Mouse (Mus musculus) intestine, postnatal 0 days (tissue): ENCODE results near the gene Pgk1. TPM values are rescaled to one million over a fixed set of nuclear protein-coding genes. Genes with fewer than 3 reads are reported as not detected.

Source experiments
- ATAC-seq: fragments of 200-750 bp; cut with Nextera tagmentation; 2 replicates; pipeline ENCODE4 v1.8.0; 2017; ENCODE audit warnings: mild to moderate bottlenecking, moderate TSS enrichment, moderate library complexity
- H3K27ac ChIP-seq: fragments of 300-500 bp; sonication (generic); 2 replicates; pipeline ENCODE4 v1.5.1; 2014; ENCODE audit warnings: mild to moderate bottlenecking, low read depth, low read length, moderate library complexity
- H3K27me3 ChIP-seq: fragments of 300-500 bp; sonication (generic); replicated peaks from 2 replicates; pipeline ENCODE4 v1.6.1; 2014; ENCODE audit warnings: low read length, mixed read lengths; ENCODE audit not compliant: control insufficient read depth, insufficient read depth
- H3K36me3 ChIP-seq: fragments of 300-500 bp; sonication (generic); 2 replicates; pipeline ENCODE4 v1.6.1; 2014; ENCODE audit warnings: mild to moderate bottlenecking, moderate library complexity; ENCODE audit not compliant: control insufficient read depth, insufficient read depth
- H3K4me1 ChIP-seq: fragments of 300-500 bp; sonication (generic); replicated peaks from 2 replicates; pipeline ENCODE4 v1.6.1; 2014; ENCODE audit warnings: antibody characterized with exemption, low read length, mixed read lengths; ENCODE audit not compliant: control insufficient read depth, insufficient read depth
- H3K4me2 ChIP-seq: fragments of 300-500 bp; sonication (generic); replicated peaks from 2 replicates; pipeline ENCODE4 v1.6.1; 2014; ENCODE audit warnings: low read depth, mild to moderate bottlenecking, moderate library complexity
- H3K4me3 ChIP-seq: fragments of 300-500 bp; sonication (generic); 2 replicates; pipeline ENCODE4 v1.5.1; 2014; ENCODE audit warnings: low read depth, low read length
- H3K9ac ChIP-seq: fragments of 300-500 bp; sonication (generic); 2 replicates; pipeline ENCODE4 v1.6.1; 2014; ENCODE audit warnings: mild to moderate bottlenecking, low read depth, low read length
- H3K9me3 ChIP-seq: fragments of 300-500 bp; sonication (generic); 2 replicates; pipeline ENCODE4 v1.6.1; 2016; ENCODE audit warnings: mixed run types; ENCODE audit not compliant: control insufficient read depth
- CTCF ChIP-seq: sonication (generic); IDR thresholded peaks from 2 replicates; pipeline ENCODE4 v1.5.1; 2016; ENCODE audit warnings: low read depth, mild to moderate bottlenecking, control low read depth, antibody characterized with exemption, moderate library complexity
- WGBS: fragments of 180-500 bp; shearing (Covaris S2); extraction: QIAGEN DNeasy Blood & Tissue Kit; methylation state at CpG from one replicate; pipeline ENCODE4 v1.1.7; 2014; 5-methylcytosine and 5-hydroxymethylcytosine counted together
- polyA plus RNA-seq: library from polyadenylated mRNA; unstranded; fragments of >200 nt; fragmentation: Nextera tagmentation; extraction: Ambion mirVana; gene quantifications from 2 replicates; pipeline ENCODE4 v1.2.1, GENCODE M21; 2015

Pgk1 gene
- 185 and 193 TPM in 2 replicates for polyA plus RNA-seq

GRCm38 (mm10) chrX:106186713-106187649 is at the start of gene Pgk1:
Gene Pgk1 (plus strand): TSS chrX:106187100.
- peak within 1 kb of the TSS; percentile 60 for H3K4me2 ChIP-seq
- peak; percentile 42 for TF ChIP-seq CTCF
- H3K27ac ChIP-seq = peak within 1 kb of the TSS; percentile 66
- peak; percentile 97 for ATAC-seq
- H3K27me3 ChIP-seq = no peaks in the 10 kb centered on the region
- WGBS = 13% methylated on average over 54 of the region's 55 CpGs
- no peaks in the 10 kb centered on the region for H3K36me3 ChIP-seq
- peaks cover 7% of the 10 kb centered on the region; the same call in 1 of the 2 replicates for H3K4me1 ChIP-seq
- peak within 1 kb of the TSS; percentile 50 for H3K4me3 ChIP-seq
- peak within 1 kb of the TSS; percentile 48 for H3K9ac ChIP-seq
- H3K9me3 ChIP-seq = no peaks in the 10 kb centered on the region

DNA sequence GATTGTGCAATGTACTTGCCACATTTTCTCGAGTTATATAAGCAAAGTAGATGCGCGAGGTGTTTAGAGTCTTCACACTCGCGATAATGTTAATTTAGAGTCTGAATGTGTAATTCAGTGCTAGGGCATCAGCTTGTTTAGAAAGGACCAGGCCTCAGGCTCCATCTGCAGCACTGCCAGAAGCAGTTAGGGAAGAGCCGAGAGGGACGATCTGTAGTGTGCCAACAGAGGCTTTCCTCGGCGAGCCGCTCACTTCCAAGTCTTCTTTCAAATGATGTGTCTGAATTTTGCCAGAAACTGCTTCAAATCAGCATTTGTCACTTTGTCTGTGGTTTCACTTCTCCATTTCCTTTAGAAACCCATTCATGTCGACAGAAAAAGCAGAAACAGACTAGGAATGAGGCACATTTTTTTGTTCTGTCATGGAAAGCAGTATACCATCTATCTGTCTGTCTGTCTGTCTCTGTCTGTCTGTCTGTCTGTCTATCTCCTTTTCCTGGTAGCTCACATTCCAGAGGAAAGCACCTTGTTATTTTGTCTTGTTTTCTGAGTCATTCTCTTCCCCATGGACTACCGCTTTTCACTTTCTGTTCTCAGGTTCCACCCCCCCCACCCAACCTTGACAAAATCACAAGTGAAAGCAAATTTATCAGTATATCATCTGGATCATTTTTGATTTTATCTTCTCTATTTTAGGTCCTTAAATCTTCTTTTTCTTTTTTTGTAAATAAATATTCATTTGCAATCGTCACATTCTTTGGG is 47.4 kb upstream of the Pgk1 start:
- Histone ChIP-seq H3K27ac (no peak overlapping the region), H3K4me1 (no peaks in the 10 kb centered on the region), H3K9ac (no peak overlapping the region), H3K27me3 (no peaks in the 10 kb centered on the region), H3K9me3 (no peaks in the 10 kb centered on the region), H3K4me3 (no peak overlapping the region), H3K36me3 (no peaks in the 10 kb centered on the region), H3K4me2 (no peak overlapping the region)
- 79% methylated on average over 13 of the region's 13 CpGs for WGBS
- no peak for ATAC-seq
- no peak for TF ChIP-seq CTCF

DNA sequence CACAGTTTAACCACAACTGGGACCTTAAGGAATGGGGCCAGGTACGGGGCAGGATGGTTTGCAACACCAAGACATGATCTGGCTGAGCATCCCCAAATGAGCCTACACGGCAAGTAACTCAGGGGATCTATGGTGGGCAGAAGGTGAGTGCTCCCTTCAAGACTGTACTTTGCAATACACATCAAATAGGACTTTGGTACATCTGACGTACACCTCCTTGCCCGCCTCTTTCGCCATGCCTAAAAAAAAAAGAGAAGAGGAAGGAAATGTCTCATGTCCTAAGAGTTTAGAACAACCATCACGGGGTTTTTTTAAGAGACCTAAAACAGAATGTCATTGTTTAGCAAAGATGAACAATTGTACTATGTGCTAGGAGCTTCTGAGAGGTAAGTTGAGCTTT is 44.0 kb upstream of the Pgk1 start, which contains the start of gene Tlr13:
Gene Tlr13 (plus strand): TSS at position 269 of the 400 bp plus-strand sequence.
- Histone ChIP-seq H3K9me3 (no peaks in the 10 kb centered on the region), H3K4me3 (no peak within 1 kb of the TSS), H3K36me3 (no peaks in the 10 kb centered on the region), H3K4me2 (no peak within 1 kb of the TSS), H3K9ac (no peak within 1 kb of the TSS), H3K27ac (no peak within 1 kb of the TSS), H3K27me3 (no peaks in the 10 kb centered on the region), H3K4me1 (no peaks in the 10 kb centered on the region)
- 87% methylated on average over 6 of the region's 6 CpGs for WGBS
- TF ChIP-seq CTCF = no peak
- ATAC-seq = no peak

- H3K4me3 ChIP-seq = no peak overlapping the region
- H3K9me3 ChIP-seq = no peaks in the 10 kb centered on the region
- no peak for ATAC-seq
- no peaks in the 10 kb centered on the region for H3K36me3 ChIP-seq
- no peak overlapping the region for H3K4me2 ChIP-seq
- H3K4me1 ChIP-seq = no peaks in the 10 kb centered on the region
- H3K27ac ChIP-seq = no peak overlapping the region
- WGBS = 78% methylated on average over 1 of the region's 1 CpGs
- no peak for TF ChIP-seq CTCF
- no peak overlapping the region for H3K9ac ChIP-seq
- no peaks in the 10 kb centered on the region for H3K27me3 ChIP-seq
Observed at GRCm38 (mm10) chrX:106148185-106148584, 38.7 kb upstream of the Pgk1 start.

DNA sequence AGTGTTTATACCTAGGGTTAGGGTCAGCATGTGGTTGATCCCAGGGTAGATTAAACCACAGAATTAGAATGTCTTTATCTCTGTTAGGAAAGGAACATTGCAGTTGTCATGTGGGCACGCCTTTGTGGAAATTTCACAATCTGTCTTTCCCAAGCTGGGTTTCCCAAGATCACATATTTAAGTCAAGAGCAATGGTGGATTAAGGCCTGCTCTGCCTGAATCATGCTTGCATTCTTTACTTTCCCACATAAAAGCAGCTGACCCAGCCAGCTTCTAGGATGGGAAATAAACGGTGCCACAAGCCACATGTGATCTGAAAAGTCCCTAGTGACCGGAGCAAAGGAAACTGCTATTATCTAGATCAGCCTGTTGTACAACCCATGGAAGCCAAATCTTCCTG is 37.4 kb upstream of the Pgk1 start:
- Histone ChIP-seq H3K4me1 (no peaks in the 10 kb centered on the region), H3K9ac (no peak overlapping the region), H3K27ac (no peak overlapping the region), H3K27me3 (no peaks in the 10 kb centered on the region), H3K9me3 (no peaks in the 10 kb centered on the region), H3K36me3 (no peaks in the 10 kb centered on the region), H3K4me2 (no peak overlapping the region), H3K4me3 (no peak overlapping the region)
- ATAC-seq = no peak
- WGBS = 59% methylated on average over 3 of the region's 3 CpGs
- no peak for TF ChIP-seq CTCF

GRCm38 (mm10) chrX:106154180-106154586 is 32.7 kb upstream of the Pgk1 start:
- no peak overlapping the region for H3K4me2 ChIP-seq
- no peaks in the 10 kb centered on the region for H3K27me3 ChIP-seq
- H3K27ac ChIP-seq = no peak overlapping the region
- H3K4me3 ChIP-seq = no peak overlapping the region
- TF ChIP-seq CTCF = no peak
- H3K36me3 ChIP-seq = no peaks in the 10 kb centered on the region
- H3K9me3 ChIP-seq = no peaks in the 10 kb centered on the region
- no peak overlapping the region for H3K9ac ChIP-seq
- no peak for ATAC-seq
- no peaks in the 10 kb centered on the region for H3K4me1 ChIP-seq
